7 mouse cellular contexts compared by ENCODE assay signal in the genomic region with DNA sequence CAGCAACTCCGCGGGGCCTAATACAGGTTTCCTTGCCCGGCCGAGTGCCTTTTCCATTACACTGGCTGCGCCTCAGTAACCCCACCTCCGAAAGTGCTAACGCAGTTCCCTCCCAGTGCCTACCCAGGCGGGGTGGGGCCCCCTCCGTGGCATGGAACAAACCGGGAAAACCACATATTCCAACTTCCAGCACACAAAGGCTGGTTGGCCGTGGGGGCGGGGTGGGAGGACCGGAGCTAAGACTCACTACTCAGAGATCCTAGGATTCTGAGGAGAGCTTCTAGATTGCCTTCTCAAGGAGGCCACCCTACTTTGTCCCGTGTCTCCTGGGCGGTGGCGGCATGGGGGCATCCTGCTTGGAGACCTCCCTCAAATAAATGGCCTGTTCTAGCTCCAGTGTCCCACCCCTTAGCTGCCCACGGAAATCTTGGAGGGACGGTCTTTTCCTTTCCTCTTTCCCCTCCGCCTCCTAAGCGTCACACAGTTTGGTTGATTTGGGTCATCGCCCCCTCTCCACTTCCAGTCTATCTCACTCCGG. TPM values are rescaled to one million over a fixed set of nuclear protein-coding genes. Genes with fewer than 3 reads are reported as not detected.
A peak's percentile ranks its signal among the peaks of the same experiment; 100 is the strongest.
DNase-seq lines count a peak whose midpoint lies in the region; ATAC-seq and TF ChIP-seq lines count a peak whose summit lies in the region.

No protein-coding gene starts in this region.

- WGBS in heart, embryonic 10.5 days, result 2% methylated on average over 22 of the region's 22 CpGs
- WGBS in kidney, embryonic 14.5 days, result 1% methylated on average over 22 of the region's 22 CpGs
- 13% methylated on average over 22 of the region's 22 CpGs for WGBS in spleen, adult 2 months

- peak; percentile 87 for DNase-seq in adipocyte (ENCODE audit: low spot score)
- peak; percentile 78 for DNase-seq in embryo, embryonic 9.5 days (ENCODE audit: extremely low spot score)
- peak; percentile 91 for DNase-seq in heart, embryonic 10.5 days (ENCODE audit: low spot score)
- DNase-seq in lung, postnatal 10 days, result peak; percentile 92
- DNase-seq in spleen, adult 2 months (ENCODE audit: low read depth in 1 of 2, low spot score in 2 of 2), result no peak
- DNase-seq in right cerebral cortex, adult 2 months (ENCODE audit: low spot score in 2 of 2), result no peak

- H3K4me1 ChIP-seq in heart, embryonic 10.5 days, result peaks cover 51% of the 10 kb centered on the region
- H3K4me1 ChIP-seq in kidney, embryonic 14.5 days (ENCODE audit: control insufficient read depth, insufficient read depth, low read length), result peaks cover 49% of the 10 kb centered on the region
- no peaks in the 10 kb centered on the region; the same call in 1 of the 2 replicates for H3K4me1 ChIP-seq in spleen, adult 2 months (ENCODE audit: control insufficient read depth, insufficient read depth, insufficient read length)

- no peaks in the 10 kb centered on the region for H3K36me3 ChIP-seq in heart, embryonic 10.5 days
- no peaks in the 10 kb centered on the region; the same call in 1 of the 2 replicates for H3K36me3 ChIP-seq in kidney, embryonic 14.5 days (ENCODE audit: control insufficient read depth, insufficient read depth, low read length)
- H3K36me3 ChIP-seq in spleen, adult 2 months (ENCODE audit: control insufficient read depth, insufficient read depth, low read length), result no peaks in the 10 kb centered on the region

- peak overlapping the region; percentile 75 for H3K4me3 ChIP-seq in heart, embryonic 10.5 days
- H3K4me3 ChIP-seq in kidney, embryonic 14.5 days (ENCODE audit: low read length), result peak overlapping the region; percentile 88
- peak overlapping the region; percentile 49; the same call in 1 of the 2 replicates for H3K4me3 ChIP-seq in spleen, adult 2 months (ENCODE audit: extremely low read depth, insufficient read depth, insufficient read length)

- no peaks in the 10 kb centered on the region; the same call in 1 of the 2 replicates for H3K27me3 ChIP-seq in heart, embryonic 10.5 days (ENCODE audit: insufficient read depth, poor library complexity, severe bottlenecking)
- H3K27me3 ChIP-seq in kidney, embryonic 14.5 days (ENCODE audit: control insufficient read depth, insufficient read depth, low read length), result no peaks in the 10 kb centered on the region
- peaks cover 5% of the 10 kb centered on the region for H3K27me3 ChIP-seq in spleen, adult 2 months (ENCODE audit: control insufficient read depth, insufficient read depth, low read length)

- no peak for TF ChIP-seq POLR2A in spleen, adult 2 months (IDR thresholded peaks at IDR 0.05; ENCODE audit: low read depth, low read length)

- peak overlapping the region; percentile 91 for H3K27ac ChIP-seq in heart, embryonic 10.5 days
- H3K27ac ChIP-seq in kidney, embryonic 14.5 days (ENCODE audit: low read depth, low read length), result peak overlapping the region; percentile 99
- peak overlapping the region; percentile 52 for H3K27ac ChIP-seq in spleen, adult 2 months (ENCODE audit: insufficient read depth, low read length)

- TF ChIP-seq CTCF in spleen, adult 2 months (IDR thresholded peaks at IDR 0.05; ENCODE audit: extremely low read depth, insufficient read depth, insufficient read length, insufficient replicate concordance), result no peak

- ATAC-seq in kidney, embryonic 14.5 days (ENCODE audit: low FRiP score, low TSS enrichment), result peak; percentile 72

- peak overlapping the region; percentile 74 for H3K4me2 ChIP-seq in kidney, embryonic 14.5 days (replicated peaks; ENCODE audit: low read depth, low read length)

- peak overlapping the region; percentile 92 for H3K9ac ChIP-seq in kidney, embryonic 14.5 days (ENCODE audit: low read depth, low read length)

- H3K9me3 ChIP-seq in heart, embryonic 10.5 days, result no peaks in the 10 kb centered on the region
- no peaks in the 10 kb centered on the region for H3K9me3 ChIP-seq in kidney, embryonic 14.5 days (ENCODE audit: control insufficient read depth, low read length)

RNA-seq across cellular contexts. Expression of a gene that starts 0.7 kb away (rescaled TPM):
- 7.2 and 9.6 TPM in 2 replicates for polyA plus RNA-seq in heart, embryonic 10.5 days (2016; fragmentation: Nextera tagmentation; extraction: Ambion mirVana)
- 13.3 and 21.1 TPM in 2 replicates for polyA plus RNA-seq in kidney, embryonic 14.5 days (2014; fragmentation: Nextera tagmentation; extraction: Ambion mirVana)
- 7.1 and 11.2 TPM in 2 replicates for polyA plus RNA-seq in spleen, adult 2 months (2012; rRNA removed)

RNA-seq across cellular contexts. Expression of a gene that starts 39.5 kb away (rescaled TPM):
- 62.7 and 71.3 TPM in 2 replicates for polyA plus RNA-seq in heart, embryonic 10.5 days (2016; fragmentation: Nextera tagmentation; extraction: Ambion mirVana)
- 87.3 and 98.8 TPM in 2 replicates for polyA plus RNA-seq in kidney, embryonic 14.5 days (2014; fragmentation: Nextera tagmentation; extraction: Ambion mirVana)
- polyA plus RNA-seq in spleen, adult 2 months (2012; rRNA removed), result 0.58 and 1.7 TPM in 2 replicates

Comparison
In these comparisons a context has a peak if more than half of its experiments do, and no peak if none do; other contexts are left out.
1. DNase-seq: peak in adipocyte (single experiment), embryo, embryonic 9.5 days (single experiment), heart, embryonic 10.5 days (single experiment) and lung, postnatal 10 days (single experiment); none in spleen, adult 2 months (0 of 2) and right cerebral cortex, adult 2 months (0 of 2).
2. RNA of a gene that starts 39.5 kb away (polyA plus RNA-seq): 87.3 to 98.8 TPM in kidney, embryonic 14.5 days and 62.7 to 71.3 TPM in heart, embryonic 10.5 days; 0.58 to 1.7 TPM in spleen, adult 2 months; every median in the first group is over 10 times any median in the second.
3. Peak in every context shown above with its lines, with median percentiles within 50 percentile points of each other: H3K27ac ChIP-seq and H3K4me3 ChIP-seq.